Mouse (Mus musculus): ENCODE measurements around the gene Vmn1r200. TPM values are rescaled to one million over a fixed set of nuclear protein-coding genes. Genes with fewer than 3 reads are reported as not detected.

Gene Vmn1r200
- total and polyA plus RNA-seq, 3 experiments: not detected

- Histone ChIP-seq H3K36me3 (ENCODE audit: control insufficient read depth, insufficient read depth, low read length) (no peaks in the 10 kb centered on the region), H3K79me2 (replicated peaks; ENCODE audit: control insufficient read depth, insufficient read depth, low read length) (no peaks in the 10 kb centered on the region), H3K9ac (ENCODE audit: low read depth, low read length) (no peak overlapping the region), H3K27me3 (ENCODE audit: control insufficient read depth, insufficient read depth, low read length) (no peaks in the 10 kb centered on the region), H3K4me3 (no peak overlapping the region), H3K4me1 (ENCODE audit: control insufficient read depth, insufficient read depth, low read length) (no peaks in the 10 kb centered on the region), H3K27ac (no peak overlapping the region)
- TF ChIP-seq POLR2A (IDR thresholded peaks at IDR 0.05; ENCODE audit: insufficient read depth, low read depth, low read length): no peak
- TF ChIP-seq EP300 (IDR thresholded peaks at IDR 0.05; ENCODE audit: insufficient read depth, low read depth, low read length): no peak
- intact Hi-C loops (cut with DNase I): no loop called here
- DNase-seq: no peak
- 83% methylated on average over 1 of the region's 1 CpGs for WGBS
These were observed 3.1 kb upstream of the Vmn1r200 start for GRCm38 (mm10) chr13:22387050-22387449.

- no peak for TF ChIP-seq CTCF (IDR thresholded peaks at IDR 0.05)
- no peak for TF ChIP-seq POLR2A (IDR thresholded peaks at IDR 0.05; ENCODE audit: insufficient read depth, low read depth, low read length)
- no peak for TF ChIP-seq EP300 (IDR thresholded peaks at IDR 0.05; ENCODE audit: insufficient read depth, low read depth, low read length)
- Histone ChIP-seq H3K4me3 (no peak overlapping the region), H3K79me2 (replicated peaks; ENCODE audit: control insufficient read depth, insufficient read depth, low read length) (no peaks in the 10 kb centered on the region), H3K27me3 (ENCODE audit: control insufficient read depth, insufficient read depth, low read length) (no peaks in the 10 kb centered on the region), H3K27ac (no peak overlapping the region), H3K9ac (ENCODE audit: low read depth, low read length) (no peak overlapping the region), H3K36me3 (ENCODE audit: control insufficient read depth, insufficient read depth, low read length) (no peaks in the 10 kb centered on the region), H3K4me1 (ENCODE audit: control insufficient read depth, insufficient read depth, low read length) (no peaks in the 10 kb centered on the region)
- DNase-seq: no peak
- WGBS: 41% methylated on average over 1 of the region's 1 CpGs
- intact Hi-C loops (cut with DNase I): no loop called here
These were observed 12.8 kb downstream of the Vmn1r200 start for GRCm38 (mm10) chr13:22402978-22403377.

Other genes starting within 250 kb of the Vmn1r200 start
- gene Vmn1r191, start 206.4 kb upstream of the Vmn1r200 start, total RNA-seq (2021): not detected
- not detected in 2 replicates for gene Vmn1r191, start 206.4 kb upstream of the Vmn1r200 start, polyA plus RNA-seq (2012; rRNA removed)
- not detected for gene Vmn1r192, start 199.2 kb upstream of the Vmn1r200 start, total RNA-seq (2021)
- not detected in 2 replicates for gene Vmn1r192, start 199.2 kb upstream of the Vmn1r200 start, polyA plus RNA-seq (2012; rRNA removed)
- gene Vmn1r193, start 167.2 kb upstream of the Vmn1r200 start, total RNA-seq (2021): not detected
- not detected in 2 replicates for gene Vmn1r193, start 167.2 kb upstream of the Vmn1r200 start, polyA plus RNA-seq (2012; rRNA removed)
- not detected for gene Vmn1r194, start 146.2 kb upstream of the Vmn1r200 start, total RNA-seq (2021)
- gene Vmn1r194, start 146.2 kb upstream of the Vmn1r200 start, polyA plus RNA-seq (2012; rRNA removed): not detected in 2 replicates
- gene Vmn1r195, start 119.9 kb upstream of the Vmn1r200 start, total RNA-seq (2021): not detected
- gene Vmn1r195, start 119.9 kb upstream of the Vmn1r200 start, polyA plus RNA-seq (2012; rRNA removed): not detected in 2 replicates
- not detected for gene Vmn1r196, start 100.5 kb upstream of the Vmn1r200 start, total RNA-seq (2021)
- gene Vmn1r196, start 100.5 kb upstream of the Vmn1r200 start, polyA plus RNA-seq (2012; rRNA removed): not detected in 2 replicates
- not detected for gene Vmn1r197, start 65.8 kb upstream of the Vmn1r200 start, total RNA-seq (2021)
- not detected in 2 replicates for gene Vmn1r197, start 65.8 kb upstream of the Vmn1r200 start, polyA plus RNA-seq (2012; rRNA removed)
- not detected for gene Vmn1r198, start 40.0 kb upstream of the Vmn1r200 start, total RNA-seq (2021)
- not detected in 2 replicates for gene Vmn1r198, start 40.0 kb upstream of the Vmn1r200 start, polyA plus RNA-seq (2012; rRNA removed)
- gene Vmn1r199, start 10.6 kb upstream of the Vmn1r200 start, total RNA-seq (2021): not detected
- gene Vmn1r199, start 10.6 kb upstream of the Vmn1r200 start, polyA plus RNA-seq (2012; rRNA removed): not detected in 2 replicates
- gene Vmn1r201, start 81.5 kb downstream of the Vmn1r200 start, total RNA-seq (2021): not detected
- not detected in 2 replicates for gene Vmn1r201, start 81.5 kb downstream of the Vmn1r200 start, polyA plus RNA-seq (2012; rRNA removed)
- not detected for gene Vmn1r202, start 115.0 kb downstream of the Vmn1r200 start, total RNA-seq (2021)
- gene Vmn1r202, start 115.0 kb downstream of the Vmn1r200 start, polyA plus RNA-seq (2012; rRNA removed): not detected in 2 replicates
- not detected for gene Vmn1r203, start 127.7 kb downstream of the Vmn1r200 start, total RNA-seq (2021)
- gene Vmn1r203, start 127.7 kb downstream of the Vmn1r200 start, polyA plus RNA-seq (2012; rRNA removed): not detected in 2 replicates
- not detected for gene Vmn1r204, start 162.8 kb downstream of the Vmn1r200 start, total RNA-seq (2021)
- not detected in 2 replicates for gene Vmn1r204, start 162.8 kb downstream of the Vmn1r200 start, polyA plus RNA-seq (2012; rRNA removed)
- not detected for gene Vmn1r205, start 202.6 kb downstream of the Vmn1r200 start, total RNA-seq (2021)
- gene Vmn1r205, start 202.6 kb downstream of the Vmn1r200 start, polyA plus RNA-seq (2012; rRNA removed): not detected in 2 replicates
- gene Vmn1r206, start 233.9 kb downstream of the Vmn1r200 start, total RNA-seq (2021): not detected
- gene Vmn1r206, start 233.9 kb downstream of the Vmn1r200 start, polyA plus RNA-seq (2012; rRNA removed): not detected in 2 replicates

All from heart, adult 2 months (tissue).